Mouse (Mus musculus) adrenal gland, adult (tissue): ENCODE measurements around the gene Slamf6.
"Not testable (repeated sequence)": the region's sequence is repeated elsewhere in the genome, so short reads cannot be mapped to it uniquely, and the experiment has no call there.

Experiments used
- DNase-seq, 2 experiments: peaks; one replicate each; pipeline ENCODE4 v3.0.0; 2022 to 2023; ENCODE audit warnings: low spot score in 1 of 2; ENCODE audit not compliant: inconsistent age in 2 of 2

Gene Slamf6

DNA sequence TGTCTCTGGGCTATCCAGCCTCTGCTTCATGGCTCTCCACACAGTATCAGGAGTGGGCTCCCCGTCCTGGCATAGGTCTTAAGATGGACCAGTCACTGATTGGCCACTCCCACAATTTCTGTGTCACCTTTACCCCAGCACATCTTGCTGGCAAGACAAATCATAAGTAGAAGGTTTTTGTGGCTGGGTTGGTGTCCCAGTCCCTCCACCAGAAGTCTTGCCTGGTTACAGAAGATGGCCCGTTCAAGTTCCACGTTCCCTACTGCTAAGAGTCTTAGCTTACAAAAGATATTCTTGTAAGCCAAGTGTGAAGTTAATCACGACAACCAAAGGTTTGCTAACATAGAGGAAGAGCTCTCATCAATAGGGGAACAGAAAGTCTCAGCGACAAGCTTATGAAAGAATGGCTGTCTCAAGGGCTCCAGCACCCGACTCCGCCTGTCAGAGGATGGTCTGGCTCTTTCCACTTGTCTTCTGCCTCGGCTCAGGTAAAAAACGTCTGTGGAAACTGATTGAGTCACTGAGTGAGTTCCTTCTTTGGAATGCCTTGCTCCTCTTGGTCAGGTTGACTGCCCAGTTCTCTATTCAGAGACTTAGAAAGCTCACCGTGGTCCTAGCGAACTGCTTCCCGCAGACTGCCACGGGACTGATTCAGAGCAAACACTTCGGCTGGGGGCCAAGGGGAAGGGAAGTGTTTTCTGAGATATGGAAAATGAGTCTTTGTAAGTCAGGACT is at the start of gene Slamf6:
Gene Slamf6 (plus strand): TSS at position 211 of the 735 bp plus-strand sequence.
- peak; percentile 6 to 32 for DNase-seq

DNA sequence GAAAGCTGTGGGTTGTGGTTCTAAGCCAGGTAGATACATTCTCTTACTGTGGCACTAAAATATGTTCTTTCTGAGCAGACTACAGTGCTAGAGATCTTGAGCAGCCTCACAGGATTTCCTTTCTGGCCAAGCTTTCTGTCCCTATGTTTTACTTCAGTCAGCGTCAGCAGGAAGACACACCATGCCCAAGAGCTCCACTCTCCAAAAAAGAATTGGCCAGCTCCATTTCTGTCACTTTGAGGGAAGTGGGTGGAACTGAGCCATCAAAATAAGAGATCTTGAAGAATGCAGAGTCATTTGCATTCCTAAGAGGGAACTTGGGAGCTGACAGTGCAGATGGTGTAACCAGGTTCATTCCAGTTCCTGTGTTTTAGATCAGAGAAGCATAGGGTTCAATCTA is 30.3 kb upstream of the Slamf6 start:
- DNase-seq = no peak

DNA sequence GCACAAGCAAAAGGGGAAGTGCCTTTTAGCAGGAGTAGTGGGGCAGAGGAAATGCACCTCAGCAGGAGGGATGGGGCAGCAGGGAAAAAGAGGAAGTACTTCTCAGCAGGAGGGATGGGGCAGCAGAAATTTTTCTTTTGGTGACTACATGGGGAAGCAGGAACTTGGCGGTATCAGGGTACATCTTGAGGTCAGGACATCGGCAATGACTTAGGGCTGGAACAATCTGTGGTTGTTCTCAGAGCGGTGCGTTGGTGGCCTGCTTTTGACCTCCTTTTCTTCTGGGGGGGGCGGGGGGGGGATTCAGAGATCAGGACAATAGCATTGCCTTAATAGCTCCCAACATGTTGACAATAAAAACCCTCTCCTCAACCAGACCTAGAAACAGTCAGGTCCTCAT is 22.0 kb upstream of the Slamf6 start, which contains the start of gene Gm10521:
Gene Gm10521 (plus strand): TSS at position 301 of the 400 bp plus-strand sequence.
- DNase-seq = not testable (repeated sequence)

- DNase-seq = no peak
Measured at GRCm38 (mm10) chr1:171904011-171904410, 13.3 kb upstream of the Slamf6 start.

- DNase-seq = no peak
Measured at GRCm38 (mm10) chr1:171915638-171916458, 1.5 kb upstream of the Slamf6 start.

DNA sequence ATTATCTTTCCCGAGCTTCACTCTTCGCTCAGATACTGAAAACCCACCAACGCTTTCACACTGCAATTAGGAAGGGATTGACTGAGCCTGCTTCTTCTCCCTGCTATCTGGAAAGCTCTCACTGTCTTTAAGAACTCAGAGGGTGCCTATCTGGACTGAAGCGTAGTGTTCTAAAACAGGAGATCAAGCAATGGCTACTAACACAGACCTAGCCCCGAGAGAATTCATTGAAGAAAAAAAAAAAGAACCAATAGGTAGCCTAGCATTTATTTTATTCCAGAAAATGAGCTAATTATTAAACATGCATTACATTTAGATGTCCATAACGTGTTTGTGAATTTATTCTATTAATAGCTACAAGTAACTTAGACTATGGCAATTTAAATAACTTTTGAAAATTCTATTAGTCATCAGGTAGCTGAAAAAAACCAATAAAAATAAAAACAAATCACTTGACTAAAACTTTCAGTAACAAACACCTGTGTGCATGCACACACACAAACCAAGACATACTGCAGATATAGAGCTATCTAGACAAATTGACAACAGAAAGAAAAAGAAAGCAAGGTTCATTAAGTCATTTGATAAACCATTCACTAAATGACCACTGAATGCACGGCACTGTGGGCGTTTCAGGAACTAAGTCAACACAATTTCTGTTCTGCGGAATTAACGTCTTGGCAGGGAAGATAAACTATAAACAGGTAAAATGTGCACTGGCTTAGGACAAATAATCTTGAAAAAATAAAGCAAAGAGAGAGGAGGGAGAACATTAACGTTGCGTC is 1.0 kb downstream of the Slamf6 start:
- DNase-seq = no peak

GRCm38 (mm10) chr1:171919193-171919592 is 1.9 kb downstream of the Slamf6 start:
- DNase-seq = no peak

GRCm38 (mm10) chr1:171919901-171920510 is 2.7 kb downstream of the Slamf6 start:
- no peak for DNase-seq

- DNase-seq = no peak
Measured at GRCm38 (mm10) chr1:171920989-171921621, 3.8 kb downstream of the Slamf6 start.

DNA sequence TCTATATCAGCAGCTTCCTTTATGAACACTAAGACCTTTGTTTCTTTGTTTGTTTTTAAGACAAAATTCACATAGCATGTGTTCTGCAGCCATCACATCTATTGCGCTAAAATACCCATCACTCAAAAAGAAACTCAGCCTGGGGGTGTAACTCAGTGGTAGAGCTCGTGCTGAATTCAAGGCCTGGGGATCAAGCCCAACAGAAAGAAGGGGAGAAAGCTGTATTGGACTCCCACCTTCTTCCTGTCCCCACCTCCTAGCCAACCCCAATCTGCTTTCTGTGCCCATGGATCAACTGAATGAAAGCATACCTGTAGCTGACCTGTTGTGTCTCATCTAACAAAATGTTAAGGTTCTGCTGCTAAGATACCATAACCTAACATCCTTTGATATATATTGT is 4.3 kb downstream of the Slamf6 start:
- DNase-seq = no peak

GRCm38 (mm10) chr1:171922844-171923243 is 5.5 kb downstream of the Slamf6 start:
- DNase-seq = no peak

DNA sequence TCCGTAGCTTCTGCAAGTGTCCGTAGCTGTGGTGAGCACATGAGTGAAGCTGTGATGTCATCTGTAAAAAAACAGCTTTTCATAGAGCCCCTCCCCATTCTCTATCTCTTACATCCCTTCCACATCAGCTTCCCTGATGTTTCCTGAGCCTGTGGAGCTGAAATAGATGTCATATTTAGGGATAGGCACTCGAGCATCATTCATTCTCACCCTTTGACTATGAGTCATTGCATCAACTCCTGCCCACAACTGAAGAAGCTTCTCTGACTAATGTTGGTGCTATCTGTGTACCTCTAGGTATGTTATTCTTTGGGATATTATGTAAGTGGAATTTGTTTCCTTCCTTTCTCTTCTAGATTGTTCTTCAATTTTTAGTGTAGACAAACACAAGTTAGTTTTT is 7.6 kb downstream of the Slamf6 start:
- DNase-seq = no peak

- no peak for DNase-seq
Measured at GRCm38 (mm10) chr1:171933851-171934250, 16.5 kb downstream of the Slamf6 start.

DNA sequence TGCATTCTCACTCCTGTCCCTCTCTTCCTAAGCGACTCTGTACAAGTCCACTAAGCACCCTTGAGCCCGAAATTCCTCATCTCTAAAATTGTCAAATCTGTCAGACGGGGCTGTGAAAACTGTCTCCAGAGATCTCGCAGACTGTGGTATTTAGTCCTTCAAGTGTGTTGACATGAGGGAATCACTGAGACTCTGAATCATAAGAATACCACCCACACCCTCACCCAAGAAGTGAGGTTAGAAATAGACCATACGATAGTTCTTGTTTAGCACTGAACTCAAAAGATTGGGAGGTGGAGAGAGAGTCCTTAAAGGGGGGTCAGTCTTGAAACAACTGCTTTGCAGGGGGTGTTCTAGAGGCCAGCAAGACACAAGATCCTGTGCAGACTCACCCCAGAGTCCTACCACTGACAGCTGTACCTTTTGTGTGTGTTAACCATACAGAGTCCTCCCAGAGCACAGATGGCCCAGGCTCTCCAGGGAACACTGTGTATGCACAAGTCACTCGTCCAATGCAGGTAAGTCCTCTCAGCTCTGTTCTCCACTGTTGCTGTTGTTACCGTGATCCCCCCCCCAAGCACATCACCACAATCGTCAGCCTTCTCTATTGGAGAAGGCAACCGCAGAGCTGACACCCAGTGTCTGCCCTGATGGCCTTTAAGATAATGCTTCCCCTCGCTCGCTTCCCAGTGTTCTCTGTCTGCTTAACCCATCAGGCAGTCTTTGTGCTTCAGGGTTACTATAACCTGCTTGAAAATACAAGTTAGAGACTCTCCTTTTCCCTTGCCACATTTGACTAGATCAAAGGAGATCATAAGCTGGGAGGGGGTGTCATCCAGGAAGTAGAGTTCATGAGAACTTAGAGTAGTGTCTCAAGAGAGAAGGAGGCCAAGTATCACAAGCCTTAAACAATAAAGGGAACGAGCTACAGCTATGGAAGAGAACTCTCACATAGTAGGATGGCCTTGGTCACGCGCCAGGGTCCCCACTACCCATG is 21.9 kb downstream of the Slamf6 start:
- no peak for DNase-seq

DNA sequence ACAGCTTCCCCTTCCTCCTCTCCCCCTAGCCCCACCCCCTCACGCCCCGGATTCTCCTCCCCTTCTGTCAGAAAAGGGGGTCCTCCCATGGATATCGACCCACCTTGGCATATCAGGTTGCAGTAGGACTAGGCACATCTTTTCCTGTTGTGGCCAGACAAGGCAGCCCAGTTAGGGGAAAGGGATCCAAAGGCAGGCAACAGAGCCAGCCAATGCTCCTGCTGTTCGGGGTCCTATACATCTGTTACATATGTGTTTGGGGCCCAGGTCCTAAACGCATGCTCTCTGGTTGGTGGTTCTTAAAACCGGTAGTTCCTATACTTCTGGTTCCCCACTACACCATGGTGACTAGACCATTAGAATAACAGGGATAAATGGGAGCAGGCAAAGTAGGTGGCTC is 23.3 kb downstream of the Slamf6 start:
- no peak for DNase-seq

DNA sequence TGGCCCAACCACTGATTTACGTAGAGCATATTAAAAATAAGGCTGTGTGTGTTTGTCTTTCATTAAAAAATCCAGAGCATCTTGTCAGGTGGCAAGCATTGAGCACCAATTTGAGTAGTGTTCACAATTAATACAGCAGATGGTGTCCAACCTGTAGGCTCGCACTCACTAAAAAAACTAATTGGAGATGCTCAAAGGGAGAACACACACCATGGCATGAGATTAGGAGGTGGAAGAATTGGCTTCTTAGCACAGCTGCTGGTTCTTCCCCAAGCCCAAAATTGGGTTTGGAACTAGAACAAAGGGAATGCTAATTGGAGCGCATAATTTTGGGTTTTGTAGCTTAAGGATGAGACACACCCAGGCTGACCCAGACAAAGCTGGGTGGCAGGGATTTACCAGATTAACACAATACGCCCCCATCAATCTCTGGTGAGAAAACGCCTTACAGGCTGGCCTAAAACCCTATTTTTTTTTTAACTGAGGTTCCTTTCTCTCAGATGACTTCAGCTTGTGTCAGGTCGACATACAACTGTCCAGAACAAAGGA is 29.2 kb downstream of the Slamf6 start:
- no peak for DNase-seq

- no peak for DNase-seq
Measured at GRCm38 (mm10) chr1:171948161-171948945, 31.0 kb downstream of the Slamf6 start.

DNA sequence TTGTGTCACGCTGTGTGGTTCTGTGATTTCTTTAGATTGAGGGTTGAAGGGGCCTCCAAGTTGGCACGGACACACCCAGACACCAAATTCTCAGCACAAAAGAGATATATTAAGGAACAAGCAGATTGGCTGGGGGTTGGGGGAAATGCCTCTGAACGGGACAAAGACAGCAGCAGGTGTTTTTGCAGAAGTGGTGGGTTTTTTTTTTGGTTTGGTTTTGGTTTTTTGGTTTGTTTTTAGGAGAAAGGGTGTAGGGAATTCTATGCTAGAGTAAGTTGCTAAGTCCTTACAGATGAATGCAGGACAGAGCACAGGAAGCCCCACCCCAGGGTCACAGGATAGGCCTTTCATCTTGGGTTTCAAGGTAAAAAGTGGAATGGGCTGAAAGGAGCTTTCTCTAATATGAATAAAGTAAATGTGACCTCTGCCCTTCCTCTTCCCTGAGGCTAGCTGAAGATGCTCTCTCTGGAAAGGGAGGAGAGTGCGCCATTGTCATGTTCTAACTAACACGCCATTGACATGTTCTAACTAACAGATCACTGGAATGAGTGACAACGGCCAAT is 31.7 kb downstream of the Slamf6 start:
- DNase-seq = no peak
